Mouse (Mus musculus): ENCODE results near the gene Ina.

GRCm38 (mm10) chr19:47050271-47051032 lies 36.0 kb downstream of the Ina start, which contains the start of gene Pcgf6:
- TF ChIP-seq CTCF (IDR thresholded peaks at IDR 0.05; ENCODE audit: low read depth, low read length) (no peak), POLR2AphosphoS5 (IDR thresholded peaks at IDR 0.05; ENCODE audit: insufficient replicate concordance, low read depth, low read length) (no peak), GATA2 (IDR thresholded peaks at IDR 0.05; ENCODE audit: borderline replicate concordance, low read depth, low read length) (no peak), GATA1 (IDR thresholded peaks at IDR 0.05; ENCODE audit: borderline replicate concordance, low read length) (no peak), TAL1 (conservative IDR thresholded peaks at IDR 0.05; ENCODE audit: low read depth, low read length) (no peak)

All from G1E (cell line).